Mouse (Mus musculus): ENCODE results near the gene Adgrl2. TPM values are rescaled to one million over a fixed set of nuclear protein-coding genes. Genes with fewer than 3 reads are reported as not detected.

Adgrl2 gene
- total RNA-seq, 4 experiments from 2014 or later = 52.9 to 65.0 (median 61.7) TPM

- DNase-seq (ENCODE audit: low spot score in 2 of 2) = no peak
Observed at GRCm38 (mm10) chr3:148885980-148886668, 104.2 kb downstream of the Adgrl2 start.

GRCm38 (mm10) chr3:148885184-148885583 lies 105.2 kb downstream of the Adgrl2 start:
- DNase-seq (ENCODE audit: low spot score in 2 of 2) = no peak

GRCm38 (mm10) chr3:148881431-148881830 lies 108.9 kb downstream of the Adgrl2 start:
- no peak for DNase-seq (ENCODE audit: low spot score in 2 of 2)

- no peak for DNase-seq (ENCODE audit: low spot score in 2 of 2)
Observed at GRCm38 (mm10) chr3:148872563-148872962, 117.8 kb downstream of the Adgrl2 start.

- no peak for DNase-seq (ENCODE audit: low spot score in 2 of 2)
Observed at GRCm38 (mm10) chr3:148871792-148872464, 118.4 kb downstream of the Adgrl2 start.

GRCm38 (mm10) chr3:148867618-148868017 lies 122.7 kb downstream of the Adgrl2 start:
- no peak for DNase-seq (ENCODE audit: low spot score in 2 of 2)

- DNase-seq (ENCODE audit: low spot score in 2 of 2) = no peak
Observed at GRCm38 (mm10) chr3:148866633-148867032, 123.7 kb downstream of the Adgrl2 start.

GRCm38 (mm10) chr3:148866053-148866452 lies 124.3 kb downstream of the Adgrl2 start:
- DNase-seq (ENCODE audit: low spot score in 2 of 2) = no peak

GRCm38 (mm10) chr3:148865234-148865633 lies 125.1 kb downstream of the Adgrl2 start:
- no peak for DNase-seq (ENCODE audit: low spot score in 2 of 2)

- DNase-seq (ENCODE audit: low spot score in 2 of 2) = no peak
Observed at GRCm38 (mm10) chr3:148861860-148862259, 128.5 kb downstream of the Adgrl2 start.

GRCm38 (mm10) chr3:148854306-148854910 lies 135.9 kb downstream of the Adgrl2 start:
- no peak for DNase-seq (ENCODE audit: low spot score in 2 of 2)

- DNase-seq (ENCODE audit: low spot score in 2 of 2) = no peak
Observed at GRCm38 (mm10) chr3:148853372-148853771, 137.0 kb downstream of the Adgrl2 start.

- DNase-seq (ENCODE audit: low spot score in 2 of 2) = no peak
Observed at GRCm38 (mm10) chr3:148852556-148852955, 137.8 kb downstream of the Adgrl2 start.

GRCm38 (mm10) chr3:148850821-148851220 lies 139.5 kb downstream of the Adgrl2 start:
- no peak for DNase-seq (ENCODE audit: low spot score in 2 of 2)

- DNase-seq (ENCODE audit: low spot score in 2 of 2) = no peak
Observed at GRCm38 (mm10) chr3:148848366-148848765, 142.0 kb downstream of the Adgrl2 start.

- no peak for DNase-seq (ENCODE audit: low spot score in 2 of 2)
Observed at GRCm38 (mm10) chr3:148844182-148844581, 146.2 kb downstream of the Adgrl2 start.

- DNase-seq (ENCODE audit: low spot score in 2 of 2) = peak in 1 of 2 experiments; percentile 17
Observed at GRCm38 (mm10) chr3:148842533-148842932, 147.8 kb downstream of the Adgrl2 start.

- DNase-seq (ENCODE audit: low spot score in 2 of 2) = no peak
Observed at GRCm38 (mm10) chr3:148838835-148839296, 151.5 kb downstream of the Adgrl2 start.

GRCm38 (mm10) chr3:148838095-148838834 lies 152.1 kb downstream of the Adgrl2 start:
- no peak for DNase-seq (ENCODE audit: low spot score in 2 of 2)

- DNase-seq (ENCODE audit: low spot score in 2 of 2) = no peak
Observed at GRCm38 (mm10) chr3:148835136-148835535, 155.2 kb downstream of the Adgrl2 start.

- no peak for DNase-seq (ENCODE audit: low spot score in 2 of 2)
Observed at GRCm38 (mm10) chr3:148833070-148833769, 157.1 kb downstream of the Adgrl2 start.

All from layer of hippocampus, adult 8-10 months (tissue).